Mouse (Mus musculus): Measurements from ENCODE around the gene Pdcd2l. TPM values are rescaled to one million over a fixed set of nuclear protein-coding genes. Genes with fewer than 3 reads are reported as not detected.

Pdcd2l gene
- polyA plus RNA-seq, 1 experiment from 2014 or later: 67.7 TPM

Other genes with a start within 250 kb of the Pdcd2l start
- gene Scgb2b27, start 182.7 kb downstream of the Pdcd2l start, polyA plus RNA-seq (2015; fragmentation: Nextera tagmentation; extraction: Ambion mirVana): not detected in 2 replicates
- gene Scgb1b27, start 175.2 kb downstream of the Pdcd2l start, polyA plus RNA-seq (2015; fragmentation: Nextera tagmentation; extraction: Ambion mirVana): not detected in 2 replicates
- gene Scgb1b30, start 101.2 kb downstream of the Pdcd2l start, polyA plus RNA-seq (2015; fragmentation: Nextera tagmentation; extraction: Ambion mirVana): not detected in 2 replicates
- gene Wtip, start 63.4 kb downstream of the Pdcd2l start, polyA plus RNA-seq (2015; fragmentation: Nextera tagmentation; extraction: Ambion mirVana): 6.3 and 8.2 TPM in 2 replicates
- 221 and 223 TPM in 2 replicates for gene Uba2, start 27.1 kb downstream of the Pdcd2l start, polyA plus RNA-seq (2015; fragmentation: Nextera tagmentation; extraction: Ambion mirVana)
- gene Gpi1, start 33.7 kb upstream of the Pdcd2l start, polyA plus RNA-seq (2015; fragmentation: Nextera tagmentation; extraction: Ambion mirVana): 381 and 404 TPM in 2 replicates
- gene Gm6096, start 54.4 kb upstream of the Pdcd2l start, polyA plus RNA-seq (2015; fragmentation: Nextera tagmentation; extraction: Ambion mirVana): 0.50 TPM in 1 of 2 replicates, not detected in the other
- 38.4 and 41.5 TPM in 2 replicates for gene 4931406P16Rik, start 116.9 kb upstream of the Pdcd2l start, polyA plus RNA-seq (2015; fragmentation: Nextera tagmentation; extraction: Ambion mirVana)
- gene Lsm14a, start 196.7 kb upstream of the Pdcd2l start, polyA plus RNA-seq (2015; fragmentation: Nextera tagmentation; extraction: Ambion mirVana): 90.0 and 93.8 TPM in 2 replicates